Mouse (Mus musculus): Measurements from ENCODE around the gene Cuedc1.

- TF ChIP-seq CTCF (conservative IDR thresholded peaks at IDR 0.05; ENCODE audit: insufficient read depth, insufficient read length, low read depth, low read length), result no peak
- no peak for TF ChIP-seq POLR2A (IDR thresholded peaks at IDR 0.05; ENCODE audit: low read depth, low read length)
Observed at GRCm38 (mm10) chr11:88057788-88058187, 40.1 kb upstream of the Cuedc1 start.

All from kidney, adult 2 months (tissue).